Mouse (Mus musculus) liver, postnatal 0 days (tissue): Measurements from ENCODE around the gene Ccdc81.

Experiments
- CTCF ChIP-seq: sonication (generic); IDR thresholded peaks from 2 replicates; pipeline ENCODE4 v1.5.1; 2016; ENCODE audit warnings: antibody characterized with exemption, low read depth
- EP300 ChIP-seq: IDR thresholded peaks from 2 replicates; pipeline ENCODE4 v1.6.1; 2016; ENCODE audit warnings: antibody characterized with exemption, low read depth, mild to moderate bottlenecking

DNA sequence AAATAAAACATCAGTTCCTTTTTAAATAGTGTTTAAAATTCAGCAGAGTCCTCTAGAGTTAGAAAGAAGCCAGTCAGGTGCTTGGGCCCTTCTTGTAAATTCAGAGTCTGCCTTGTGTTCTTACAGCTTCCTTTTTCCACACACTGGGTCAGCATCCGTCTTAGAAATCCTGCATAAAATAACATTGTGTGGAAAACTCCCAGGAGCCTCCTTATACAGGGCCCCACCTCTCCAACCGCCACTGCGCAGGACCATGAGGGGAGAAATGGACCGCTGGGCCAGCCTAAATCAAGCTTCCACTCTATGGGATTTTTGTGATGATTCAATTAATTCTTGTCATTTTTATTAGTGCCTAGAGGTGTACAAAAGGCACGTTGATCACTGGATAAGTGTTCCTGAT lies 12.0 kb downstream of the Ccdc81 start:
- no peak for TF ChIP-seq CTCF
- TF ChIP-seq EP300, result no peak
